ENCODE assay signal across 14 mouse cellular contexts in the genomic region with DNA sequence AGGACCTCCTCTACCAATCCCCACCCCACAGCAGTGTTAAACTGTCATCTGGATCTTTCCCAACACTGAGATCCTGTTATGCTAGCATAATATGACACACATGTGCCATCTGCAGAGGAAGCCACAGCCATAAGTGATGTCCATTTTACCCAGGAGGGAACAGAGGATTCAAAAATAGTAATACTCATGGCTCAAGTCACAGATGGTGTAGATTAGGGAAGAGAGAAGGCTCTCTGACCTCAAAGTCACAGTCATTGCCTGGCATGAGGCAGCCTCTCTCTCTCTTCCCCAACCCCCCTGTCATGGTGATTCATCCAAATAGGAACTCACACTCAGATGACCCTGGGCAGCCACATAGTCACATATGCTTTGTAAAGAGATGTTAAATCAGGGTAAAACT. TPM values are rescaled to one million over a fixed set of nuclear protein-coding genes. Genes with fewer than 3 reads are reported as not detected.
DNase-seq lines count a peak whose midpoint lies in the region; ATAC-seq and TF ChIP-seq lines count a peak whose summit lies in the region.
"Had no signal": no experiment of that assay in that cellular context is flagged by ENCODE, and none has a peak within 500 bp of the region (broad histone marks: within the 10 kb centered on the region; RNA-seq: fewer than 3 reads in every experiment).

No protein-coding gene starts in this region.

- ATAC-seq in heart, embryonic 11.5 days (replicated peaks; ENCODE audit: insufficient number of reproducible peaks, low FRiP score, low TSS enrichment), result no peak
- no peak for ATAC-seq in intestine, embryonic 15.5 days
- ATAC-seq: midbrain, embryonic 15.5 days had no signal

- DNase-seq in heart, adult 8-10 months (ENCODE audit: low spot score), result peak; percentile 52
- peak; percentile 23 for DNase-seq in mesoderm, embryonic 11.5 days (ENCODE audit: low read depth, low spot score)
- DNase-seq in left cerebral cortex, adult 8-10 months (ENCODE audit: low spot score in 2 of 2), result no peak
- no peak for DNase-seq in layer of hippocampus, adult 9-10 months (ENCODE audit: low spot score)
- DNase-seq: cerebellum, postnatal 10 days; lung, adult 2 months had no signal

- H3K79me2 ChIP-seq in C2C12 (ENCODE audit: control insufficient read depth, insufficient read depth), result peaks cover 12% of the 10 kb centered on the region

- H3K4me3 ChIP-seq in heart, embryonic 11.5 days (ENCODE audit: low read depth, low read length), result no peak overlapping the region
- H3K4me3 ChIP-seq in C2C12 (ENCODE audit: insufficient read depth, poor library complexity, severe bottlenecking), result no peak overlapping the region
- H3K4me3 ChIP-seq in brown adipose tissue, adult 24 weeks (ENCODE audit: insufficient read depth, low read depth, low read length), result no peak overlapping the region
- H3K4me3 ChIP-seq in intestine, embryonic 15.5 days (replicated peaks), result no peak overlapping the region
- H3K4me3 ChIP-seq: hindbrain, embryonic 15.5 days; midbrain, embryonic 15.5 days had no signal

- no peak overlapping the region for H3ac ChIP-seq in C2C12 (ENCODE audit: control insufficient read depth, insufficient read length, low read depth)

- no peaks in the 10 kb centered on the region for H3K36me3 ChIP-seq in heart, embryonic 11.5 days (ENCODE audit: control insufficient read depth, insufficient read depth, low read length)
- no peaks in the 10 kb centered on the region for H3K36me3 ChIP-seq in C2C12 (ENCODE audit: control insufficient read depth, insufficient read depth)
- H3K36me3 ChIP-seq in intestine, embryonic 15.5 days, result no peaks in the 10 kb centered on the region
- H3K36me3 ChIP-seq: hindbrain, embryonic 15.5 days; midbrain, embryonic 15.5 days had no signal

- no peak for TF ChIP-seq CTCF in C2C12 (IDR thresholded peaks at IDR 0.05; ENCODE audit: control insufficient read depth, insufficient read depth, insufficient read length)

- H3K27me3 ChIP-seq in heart, embryonic 11.5 days (ENCODE audit: control insufficient read depth, insufficient read depth, low read length), result no peaks in the 10 kb centered on the region
- H3K27me3 ChIP-seq in C2C12 (ENCODE audit: control insufficient read depth, insufficient read depth, insufficient read length), result no peaks in the 10 kb centered on the region
- no peaks in the 10 kb centered on the region for H3K27me3 ChIP-seq in intestine, embryonic 15.5 days (replicated peaks)
- H3K27me3 ChIP-seq: hindbrain, embryonic 15.5 days; midbrain, embryonic 15.5 days had no signal

- H3K4me2 ChIP-seq in heart, embryonic 11.5 days, result no peak overlapping the region
- H3K4me2 ChIP-seq in intestine, embryonic 15.5 days (replicated peaks), result no peak overlapping the region
- H3K4me2 ChIP-seq: hindbrain, embryonic 15.5 days; midbrain, embryonic 15.5 days had no signal

- H3K9ac ChIP-seq in heart, embryonic 11.5 days (ENCODE audit: low read depth, low read length), result no peak overlapping the region
- H3K9ac ChIP-seq in intestine, embryonic 15.5 days, result no peak overlapping the region
- H3K9ac ChIP-seq: hindbrain, embryonic 15.5 days; midbrain, embryonic 15.5 days had no signal

- H3K79me3 ChIP-seq in C2C12 (ENCODE audit: low read depth), result peaks cover 3% of the 10 kb centered on the region

- no peaks in the 10 kb centered on the region for H3K9me3 ChIP-seq in heart, embryonic 11.5 days (replicated peaks; ENCODE audit: control insufficient read depth, low read length)
- H3K9me3 ChIP-seq in intestine, embryonic 15.5 days, result no peaks in the 10 kb centered on the region
- H3K9me3 ChIP-seq: hindbrain, embryonic 15.5 days; midbrain, embryonic 15.5 days had no signal

- H3K27ac ChIP-seq in heart, embryonic 11.5 days (ENCODE audit: low read depth, low read length), result no peak overlapping the region
- H3K27ac ChIP-seq in brown adipose tissue, adult 24 weeks (replicated peaks; ENCODE audit: low read depth, low read length), result peak overlapping the region; percentile 75
- H3K27ac ChIP-seq in intestine, embryonic 15.5 days, result no peak overlapping the region
- H3K27ac ChIP-seq: hindbrain, embryonic 15.5 days; kidney, postnatal 0 days; midbrain, embryonic 15.5 days had no signal

- no peaks in the 10 kb centered on the region for H3K4me1 ChIP-seq in heart, embryonic 11.5 days (ENCODE audit: control insufficient read depth, insufficient read depth, low read length)
- H3K4me1 ChIP-seq in brown adipose tissue, adult 24 weeks (ENCODE audit: control insufficient read depth, insufficient read depth, insufficient read length, low read length), result no peaks in the 10 kb centered on the region
- no peaks in the 10 kb centered on the region for H3K4me1 ChIP-seq in intestine, embryonic 15.5 days (replicated peaks)
- H3K4me1 ChIP-seq: hindbrain, embryonic 15.5 days; midbrain, embryonic 15.5 days had no signal

TF ChIP-seq in C2C12, 6 proteins besides CTCF, POLR2A, EP300 and RAD21:
- TF ChIP-seq USF1 (IDR thresholded peaks at IDR 0.05; ENCODE audit: low read depth) (no peak), MYOG (IDR thresholded peaks at IDR 0.05; ENCODE audit: control insufficient read depth, extremely low read depth, insufficient read length) (no peak), FOSL1 (IDR thresholded peaks at IDR 0.05; ENCODE audit: insufficient read depth, low read length, poor library complexity, severe bottlenecking) (peak; percentile 47), CEBPB (IDR thresholded peaks at IDR 0.05; ENCODE audit: low read depth) (no peak), MYOD1 (IDR thresholded peaks at IDR 0.05; ENCODE audit: control insufficient read depth, insufficient read length, low read depth) (no peak), MAX (IDR thresholded peaks at IDR 0.05) (peak; percentile 56)

RNA-seq across cellular contexts. Expression of a gene that starts 2.9 kb away (rescaled TPM):
- 1 to 10 TPM; 2.3 to 3.8 (median 3.2) TPM for total RNA-seq in heart, adult 8-10 months (2022)
- polyA plus RNA-seq in heart, embryonic 11.5 days (2014; fragmentation: Nextera tagmentation; extraction: Ambion mirVana), result 1.1 and 1.4 TPM in 2 replicates
- 4.1 TPM for polyA plus RNA-seq in C2C12 (2012; fragmentation: generic; extraction: Trizol)
- polyA plus RNA-seq in brown adipose tissue, adult 24 weeks (2012; ENCODE audit: insufficient read depth, insufficient read length, missing spikeins), result 2.3 and 10.5 TPM in 2 replicates
- polyA plus RNA-seq in intestine, embryonic 15.5 days (2015; fragmentation: Nextera tagmentation; extraction: Ambion mirVana), result 4.2 and 5.0 TPM in 2 replicates
- total RNA-seq in left cerebral cortex, adult 8-10 months (2022), result 1 to 10 TPM; 1.2 to 7.3 (median 3.3) TPM

RNA-seq across cellular contexts. Expression of a gene that starts 52.5 kb away (rescaled TPM):
- total RNA-seq in heart, adult 8-10 months (2022), result under 1 TPM in 3 of 4 experiments, not detected in 1; 0.06 to 0.16 (median 0.09) TPM
- polyA plus RNA-seq in heart, embryonic 11.5 days (2014; fragmentation: Nextera tagmentation; extraction: Ambion mirVana), result not detected in 2 replicates
- polyA plus RNA-seq in C2C12 (2012; fragmentation: generic; extraction: Trizol), result not detected
- polyA plus RNA-seq in brown adipose tissue, adult 24 weeks (2012; ENCODE audit: insufficient read depth, insufficient read length, missing spikeins), result not detected in 2 replicates
- polyA plus RNA-seq in intestine, embryonic 15.5 days (2015; fragmentation: Nextera tagmentation; extraction: Ambion mirVana), result 0.68 and 3.6 TPM in 2 replicates
- under 1 TPM in 2 of 4 experiments, not detected in 2; 0.06 to 0.13 TPM for total RNA-seq in left cerebral cortex, adult 8-10 months (2022)
- total RNA-seq: adrenal gland, adult 18-20 months had no signal

RNA-seq across cellular contexts. Expression of a gene that starts 53.2 kb away (rescaled TPM):
- 1 to 10 TPM in 1 of 4 experiments, under 1 TPM in 3; 0.27 to 1.3 (median 0.80) TPM for total RNA-seq in heart, adult 8-10 months (2022)
- 0.94 and 0.97 TPM in 2 replicates for polyA plus RNA-seq in heart, embryonic 11.5 days (2014; fragmentation: Nextera tagmentation; extraction: Ambion mirVana)
- not detected for polyA plus RNA-seq in C2C12 (2012; fragmentation: generic; extraction: Trizol)
- polyA plus RNA-seq in brown adipose tissue, adult 24 weeks (2012; ENCODE audit: insufficient read depth, insufficient read length, missing spikeins), result not detected in 2 replicates
- 0.85 and 2.1 TPM in 2 replicates for polyA plus RNA-seq in intestine, embryonic 15.5 days (2015; fragmentation: Nextera tagmentation; extraction: Ambion mirVana)
- 1 to 10 TPM in 2 of 4 experiments, not detected in 2; 3.4 to 5.1 TPM for total RNA-seq in left cerebral cortex, adult 8-10 months (2022)
- polyA plus RNA-seq: hindbrain, embryonic 15.5 days had no signal

Comparison
In these comparisons a context has a peak if more than half of its experiments do, and no peak if none do; other contexts are left out.
1. DNase-seq: peak in heart, adult 8-10 months (single experiment) and mesoderm, embryonic 11.5 days (single experiment); none in left cerebral cortex, adult 8-10 months (0 of 2) and layer of hippocampus, adult 9-10 months (single experiment).